Mouse (Mus musculus) lung, adult 2 months (tissue): Measurements from ENCODE around the gene Gltp.

Experiments used
- CTCF ChIP-seq: fragments of 200-500 bp; IDR thresholded peaks from 2 replicates; pipeline ENCODE4 v1.5.1; 2011; ENCODE audit warnings: mild to moderate bottlenecking, low read length, control low read depth; ENCODE audit not compliant: insufficient read depth
- POLR2A ChIP-seq: fragments of 200-500 bp; IDR thresholded peaks from 2 replicates; pipeline ENCODE4 v1.6.1; 2011; ENCODE audit warnings: low read depth, mild to moderate bottlenecking, control low read depth, low read length, borderline replicate concordance; ENCODE audit errors: extremely low read depth

DNA sequence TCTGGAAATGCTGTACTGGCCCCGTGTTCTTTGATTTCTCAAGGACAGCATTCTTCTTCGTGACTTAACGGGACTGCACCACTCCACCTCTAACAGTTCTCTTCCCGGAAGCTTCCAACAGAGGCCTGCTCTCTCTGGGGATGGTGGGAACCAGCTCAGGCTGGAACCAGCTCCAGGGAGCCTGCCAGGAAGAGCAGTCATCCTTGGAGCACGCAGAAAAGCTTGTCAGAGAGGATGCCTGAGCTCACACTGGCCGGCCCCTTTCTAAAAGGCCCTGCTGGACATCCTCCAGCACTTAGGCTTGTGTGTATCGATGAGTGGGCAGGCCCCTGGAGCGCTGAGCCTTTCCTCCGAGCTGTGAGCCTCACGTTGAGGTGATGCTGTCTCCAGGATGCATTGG, 37.4 kb upstream of the Gltp start:
- TF ChIP-seq POLR2A, result no peak
- TF ChIP-seq CTCF, result no peak
